12 mouse cellular contexts compared by ENCODE assay signal in the genomic region with DNA sequence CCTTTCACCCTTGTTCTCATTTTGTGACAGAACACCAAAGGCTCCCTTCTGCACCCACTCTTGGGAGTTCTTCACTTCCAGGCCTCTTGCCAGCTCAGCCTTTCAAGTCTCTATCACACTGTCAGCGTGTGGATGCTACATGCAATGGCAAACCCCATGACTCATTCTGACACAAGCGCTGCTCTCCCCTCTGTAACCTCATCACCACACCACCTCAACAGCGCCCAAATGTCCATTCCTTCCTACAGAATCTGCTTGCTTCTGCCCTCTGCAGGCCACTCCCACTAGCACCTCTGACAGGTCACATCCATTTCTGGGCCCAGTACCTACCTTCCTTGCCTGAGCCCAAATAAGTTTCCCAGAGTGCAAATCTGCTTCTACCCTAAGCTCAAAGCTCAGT. TPM values are rescaled to one million over a fixed set of nuclear protein-coding genes. Genes with fewer than 3 reads are reported as not detected.
A peak's percentile ranks its signal among the peaks of the same experiment; 100 is the strongest.
DNase-seq lines count a peak whose midpoint lies in the region; ATAC-seq lines count a peak whose summit lies in the region.
"Had no signal": no experiment of that assay in that cellular context is flagged by ENCODE, and none has a peak within 500 bp of the region (broad histone marks: within the 10 kb centered on the region; RNA-seq: fewer than 3 reads in every experiment).

No protein-coding gene starts in this region.

- H3K9ac ChIP-seq in heart, embryonic 15.5 days = no peak overlapping the region
- no peak overlapping the region for H3K9ac ChIP-seq in lung, embryonic 16.5 days (ENCODE audit: low read length)
- H3K9ac ChIP-seq in hindbrain, embryonic 11.5 days (ENCODE audit: low read depth, low read length) = no peak overlapping the region

- H3K4me1 ChIP-seq in heart, embryonic 15.5 days (replicated peaks) = 0 out of 2 replicates have a peak, but pooled peaks cover 2% of the 10 kb centered on the region
- no peaks in the 10 kb centered on the region for H3K4me1 ChIP-seq in lung, embryonic 16.5 days (replicated peaks; ENCODE audit: control insufficient read depth, insufficient read depth, low read length)
- H3K4me1 ChIP-seq in hindbrain, embryonic 11.5 days (replicated peaks; ENCODE audit: control insufficient read depth, insufficient read depth, low read length) = no peaks in the 10 kb centered on the region
- 0 out of 2 replicates have a peak, but pooled peaks cover 5% of the 10 kb centered on the region for H3K4me1 ChIP-seq in embryonic facial prominence, embryonic 10.5 days
- H3K4me1 ChIP-seq: limb, embryonic 10.5 days had no signal

- H3K4me3 ChIP-seq in heart, embryonic 15.5 days = no peak overlapping the region
- no peak overlapping the region for H3K4me3 ChIP-seq in lung, embryonic 16.5 days (ENCODE audit: low read length)
- no peak overlapping the region for H3K4me3 ChIP-seq in hindbrain, embryonic 11.5 days (ENCODE audit: low read depth, low read length)
- H3K4me3 ChIP-seq in embryonic facial prominence, embryonic 10.5 days = no peak overlapping the region
- H3K4me3 ChIP-seq: limb, embryonic 10.5 days; myocyte had no signal

- H3K4me2 ChIP-seq in heart, embryonic 15.5 days = no peak overlapping the region
- H3K4me2 ChIP-seq in lung, embryonic 16.5 days (ENCODE audit: low read depth, low read length) = no peak overlapping the region
- no peak overlapping the region for H3K4me2 ChIP-seq in hindbrain, embryonic 11.5 days (replicated peaks; ENCODE audit: low read depth, low read length)

- no peaks in the 10 kb centered on the region for H3K9me3 ChIP-seq in heart, embryonic 15.5 days (replicated peaks)
- H3K9me3 ChIP-seq in lung, embryonic 16.5 days (ENCODE audit: control insufficient read depth, low read length) = no peaks in the 10 kb centered on the region
- H3K9me3 ChIP-seq in hindbrain, embryonic 11.5 days (ENCODE audit: control insufficient read depth, low read length) = no peaks in the 10 kb centered on the region
- no peaks in the 10 kb centered on the region for H3K9me3 ChIP-seq in embryonic facial prominence, embryonic 10.5 days
- H3K9me3 ChIP-seq: limb, embryonic 10.5 days had no signal

- ATAC-seq in heart, embryonic 15.5 days (replicated peaks; ENCODE audit: insufficient number of reproducible peaks, insufficient read depth, low FRiP score, low read depth) = 0 out of 2 replicates have a peak, but pooled peaks have one; percentile 47
- ATAC-seq in lung, embryonic 16.5 days (ENCODE audit: low read depth) = no peak
- ATAC-seq in megakaryocyte-erythroid progenitor cell, adult 5-6 weeks (replicated peaks; ENCODE audit: low FRiP score, low TSS enrichment, poor library complexity, severe bottlenecking) = peak; percentile 66
- ATAC-seq in hindbrain, embryonic 11.5 days (ENCODE audit: low FRiP score) = no peak

- no peaks in the 10 kb centered on the region for H3K36me3 ChIP-seq in heart, embryonic 15.5 days
- no peaks in the 10 kb centered on the region for H3K36me3 ChIP-seq in lung, embryonic 16.5 days (ENCODE audit: control insufficient read depth, insufficient read depth, low read length)
- no peaks in the 10 kb centered on the region for H3K36me3 ChIP-seq in hindbrain, embryonic 11.5 days (ENCODE audit: control insufficient read depth, insufficient read depth, low read length)
- no peaks in the 10 kb centered on the region for H3K36me3 ChIP-seq in embryonic facial prominence, embryonic 10.5 days (replicated peaks)
- H3K36me3 ChIP-seq: limb, embryonic 10.5 days had no signal

- 17% methylated on average over 3 of the region's 3 CpGs for WGBS in heart, embryonic 15.5 days
- 33% methylated on average over 3 of the region's 3 CpGs for WGBS in lung, embryonic 16.5 days
- WGBS in hindbrain, embryonic 11.5 days = 21% methylated on average over 3 of the region's 3 CpGs
- 23% methylated on average over 3 of the region's 3 CpGs for WGBS in embryonic facial prominence, embryonic 10.5 days

- H3K27me3 ChIP-seq in heart, embryonic 15.5 days = no peaks in the 10 kb centered on the region
- no peaks in the 10 kb centered on the region for H3K27me3 ChIP-seq in lung, embryonic 16.5 days (ENCODE audit: control insufficient read depth, insufficient read depth, low read depth, low read length)
- no peaks in the 10 kb centered on the region for H3K27me3 ChIP-seq in hindbrain, embryonic 11.5 days (ENCODE audit: control insufficient read depth, insufficient read depth, low read length)
- no peaks in the 10 kb centered on the region for H3K27me3 ChIP-seq in embryonic facial prominence, embryonic 10.5 days (replicated peaks; ENCODE audit: low read depth, poor library complexity, severe bottlenecking)

- H3K27ac ChIP-seq in heart, embryonic 15.5 days = no peak overlapping the region
- H3K27ac ChIP-seq in lung, embryonic 16.5 days (ENCODE audit: low read length) = peak overlapping the region; percentile 24; the same call in 1 of the 2 replicates
- H3K27ac ChIP-seq in hindbrain, embryonic 11.5 days (ENCODE audit: low read depth, low read length) = no peak overlapping the region
- no peak overlapping the region for H3K27ac ChIP-seq in embryonic facial prominence, embryonic 10.5 days (replicated peaks)
- H3K27ac ChIP-seq: limb, embryonic 10.5 days had no signal

- no peak for DNase-seq in heart, adult 8-10 months (ENCODE audit: low spot score)
- no peak for DNase-seq in lung, postnatal 14 days
- peak; percentile 37 for DNase-seq in T-cell, adult 2 months (ENCODE audit: low spot score)
- DNase-seq in hindbrain, embryonic 11.5 days (ENCODE audit: low spot score) = no peak
- no peak for DNase-seq in embryonic facial prominence, embryonic 10.5 days (ENCODE audit: low spot score)

RNA-seq across cellular contexts. Expression of a gene that starts 5.1 kb away (rescaled TPM):
- 58.6 and 64.0 TPM in 2 replicates for polyA plus RNA-seq in heart, embryonic 15.5 days (2015; fragmentation: Nextera tagmentation; extraction: Ambion mirVana)
- total RNA-seq in heart, adult 8-10 months (2022) = 10 to 100 TPM; 14.4 to 18.8 (median 16.2) TPM
- polyA plus RNA-seq in lung, embryonic 16.5 days (2015; fragmentation: Nextera tagmentation; extraction: Ambion mirVana) = 78.9 and 83.6 TPM in 2 replicates
- total RNA-seq in megakaryocyte-erythroid progenitor cell, adult 5-6 weeks (2014; fragmentation: Nextera tagmentation) = 63.1 and 137 TPM in 2 replicates
- total RNA-seq in megakaryocyte-erythroid progenitor cell, adult 5-6 weeks (2017) = 24.3 and 29.9 TPM in 2 replicates
- 72.5 and 79.6 TPM in 2 replicates for polyA plus RNA-seq in hindbrain, embryonic 11.5 days (2014; fragmentation: Nextera tagmentation; extraction: Ambion mirVana)
- polyA plus RNA-seq in embryonic facial prominence, embryonic 10.5 days (2016; fragmentation: Nextera tagmentation; extraction: Ambion mirVana) = 60.7 and 63.5 TPM in 2 replicates

RNA-seq across cellular contexts. Expression of a gene that starts 23.1 kb away (rescaled TPM):
- polyA plus RNA-seq in heart, embryonic 15.5 days (2015; fragmentation: Nextera tagmentation; extraction: Ambion mirVana) = 244 and 297 TPM in 2 replicates
- total RNA-seq in heart, adult 8-10 months (2022) = 100 to 1,000 TPM; 872 to 928 (median 908) TPM
- 196 and 202 TPM in 2 replicates for polyA plus RNA-seq in lung, embryonic 16.5 days (2015; fragmentation: Nextera tagmentation; extraction: Ambion mirVana)
- 123 and 153 TPM in 2 replicates for total RNA-seq in megakaryocyte-erythroid progenitor cell, adult 5-6 weeks (2014; fragmentation: Nextera tagmentation)
- total RNA-seq in megakaryocyte-erythroid progenitor cell, adult 5-6 weeks (2017) = 119 and 137 TPM in 2 replicates
- 116 and 125 TPM in 2 replicates for polyA plus RNA-seq in hindbrain, embryonic 11.5 days (2014; fragmentation: Nextera tagmentation; extraction: Ambion mirVana)
- polyA plus RNA-seq in embryonic facial prominence, embryonic 10.5 days (2016; fragmentation: Nextera tagmentation; extraction: Ambion mirVana) = 70.1 and 82.5 TPM in 2 replicates

RNA-seq across cellular contexts. Expression of a gene that starts 31.5 kb away (rescaled TPM):
- 0.13 and 0.47 TPM in 2 replicates for polyA plus RNA-seq in heart, embryonic 15.5 days (2015; fragmentation: Nextera tagmentation; extraction: Ambion mirVana)
- total RNA-seq in heart, adult 8-10 months (2022) = under 1 TPM in 2 of 4 experiments, not detected in 2; 0.06 to 0.17 TPM
- 1.5 and 1.6 TPM in 2 replicates for polyA plus RNA-seq in lung, embryonic 16.5 days (2015; fragmentation: Nextera tagmentation; extraction: Ambion mirVana)
- total RNA-seq in megakaryocyte-erythroid progenitor cell, adult 5-6 weeks (2014; fragmentation: Nextera tagmentation) = 0.15 TPM in 1 of 2 replicates, not detected in the other
- not detected in 2 replicates for total RNA-seq in megakaryocyte-erythroid progenitor cell, adult 5-6 weeks (2017)
- 1.5 TPM in 2 replicates for polyA plus RNA-seq in hindbrain, embryonic 11.5 days (2014; fragmentation: Nextera tagmentation; extraction: Ambion mirVana)
- 0.32 and 0.33 TPM in 2 replicates for polyA plus RNA-seq in embryonic facial prominence, embryonic 10.5 days (2016; fragmentation: Nextera tagmentation; extraction: Ambion mirVana)
- total RNA-seq: hematopoietic stem cell, adult 5-6 weeks had no signal

RNA-seq across cellular contexts. Expression of a gene that starts 50.0 kb away (rescaled TPM):
- 1.2 and 1.9 TPM in 2 replicates for polyA plus RNA-seq in heart, embryonic 15.5 days (2015; fragmentation: Nextera tagmentation; extraction: Ambion mirVana)
- under 1 TPM; 0.14 to 0.60 (median 0.41) TPM for total RNA-seq in heart, adult 8-10 months (2022)
- 0.62 and 0.73 TPM in 2 replicates for polyA plus RNA-seq in lung, embryonic 16.5 days (2015; fragmentation: Nextera tagmentation; extraction: Ambion mirVana)
- total RNA-seq in megakaryocyte-erythroid progenitor cell, adult 5-6 weeks (2014; fragmentation: Nextera tagmentation) = not detected in 2 replicates
- total RNA-seq in megakaryocyte-erythroid progenitor cell, adult 5-6 weeks (2017) = 0.27 TPM in 1 of 2 replicates, not detected in the other
- 0.53 and 0.59 TPM in 2 replicates for polyA plus RNA-seq in hindbrain, embryonic 11.5 days (2014; fragmentation: Nextera tagmentation; extraction: Ambion mirVana)
- polyA plus RNA-seq in embryonic facial prominence, embryonic 10.5 days (2016; fragmentation: Nextera tagmentation; extraction: Ambion mirVana) = 0.35 and 0.87 TPM in 2 replicates
- total RNA-seq: hematopoietic stem cell, adult 5-6 weeks had no signal
- polyA plus RNA-seq: spleen, adult 2 months had no signal

Comparison
In these comparisons a context has a peak if more than half of its experiments do, and no peak if none do; other contexts are left out.
1. ATAC-seq: peak in heart, embryonic 15.5 days (single experiment) and megakaryocyte-erythroid progenitor cell, adult 5-6 weeks (single experiment); none in lung, embryonic 16.5 days (single experiment) and hindbrain, embryonic 11.5 days (single experiment).